Mouse (Mus musculus): ENCODE data around the gene Rad51d.
"Not testable (repeated sequence)": the region's sequence is repeated elsewhere in the genome, so short reads cannot be mapped to it uniquely, and the experiment has no call there.

Rad51d gene

GRCm38 (mm10) chr11:82855327-82855973, 35.0 kb downstream of the Rad51d start:
- no peak for DNase-seq (ENCODE audit: low spot score)

GRCm38 (mm10) chr11:82854111-82854510, 36.3 kb downstream of the Rad51d start:
- DNase-seq (ENCODE audit: low spot score) = no peak

- no peak for DNase-seq (ENCODE audit: low spot score)
Measured at GRCm38 (mm10) chr11:82852958-82853357, 37.5 kb downstream of the Rad51d start.

GRCm38 (mm10) chr11:82852540-82852939, 37.9 kb downstream of the Rad51d start:
- no peak for DNase-seq (ENCODE audit: low spot score)

GRCm38 (mm10) chr11:82852115-82852514, 38.3 kb downstream of the Rad51d start:
- DNase-seq (ENCODE audit: low spot score) = no peak

GRCm38 (mm10) chr11:82850259-82850658, 40.2 kb downstream of the Rad51d start:
- DNase-seq (ENCODE audit: low spot score) = no peak

GRCm38 (mm10) chr11:82847571-82848000, 42.8 kb downstream of the Rad51d start:
- DNase-seq (ENCODE audit: low spot score) = no peak

GRCm38 (mm10) chr11:82846938-82847337, 43.5 kb downstream of the Rad51d start:
- no peak for DNase-seq (ENCODE audit: low spot score)

- DNase-seq (ENCODE audit: low spot score) = no peak
Measured at GRCm38 (mm10) chr11:82846079-82846436, 44.4 kb downstream of the Rad51d start.

- DNase-seq (ENCODE audit: low spot score) = peak; percentile 63
Measured at GRCm38 (mm10) chr11:82845415-82846078, 44.9 kb downstream of the Rad51d start.

GRCm38 (mm10) chr11:82844771-82845414, 45.5 kb downstream of the Rad51d start:
- DNase-seq (ENCODE audit: low spot score) = no peak

GRCm38 (mm10) chr11:82838511-82838910, 51.9 kb downstream of the Rad51d start:
- DNase-seq (ENCODE audit: low spot score) = no peak

GRCm38 (mm10) chr11:82837848-82838247, 52.6 kb downstream of the Rad51d start:
- DNase-seq (ENCODE audit: low spot score) = no peak

- no peak for DNase-seq (ENCODE audit: low spot score)
Measured at GRCm38 (mm10) chr11:82837192-82837591, 53.2 kb downstream of the Rad51d start.

GRCm38 (mm10) chr11:82835616-82836432, 54.6 kb downstream of the Rad51d start:
- no peak for DNase-seq (ENCODE audit: low spot score)

- DNase-seq (ENCODE audit: low spot score) = not testable (repeated sequence)
Measured at GRCm38 (mm10) chr11:82834359-82834758, 56.1 kb downstream of the Rad51d start.

- DNase-seq (ENCODE audit: low spot score) = no peak
Measured at GRCm38 (mm10) chr11:82833929-82834328, 56.5 kb downstream of the Rad51d start.

- DNase-seq (ENCODE audit: low spot score) = not testable (repeated sequence)
Measured at GRCm38 (mm10) chr11:82832402-82832801, 58.0 kb downstream of the Rad51d start.

GRCm38 (mm10) chr11:82831008-82831893, 59.2 kb downstream of the Rad51d start:
- no peak for DNase-seq (ENCODE audit: low spot score)

- DNase-seq (ENCODE audit: low spot score) = no peak
Measured at GRCm38 (mm10) chr11:82826818-82827217, 63.6 kb downstream of the Rad51d start.
